Mouse (Mus musculus) intestine, postnatal 0 days (tissue): ENCODE results near the gene Fcrla. TPM values are rescaled to one million over a fixed set of nuclear protein-coding genes. Genes with fewer than 3 reads are reported as not detected.

ENCODE experiments used
- ATAC-seq: fragments of 200-750 bp; cut with Nextera tagmentation; 2 replicates; pipeline ENCODE4 v1.8.0; 2017; ENCODE audit warnings: mild to moderate bottlenecking, moderate TSS enrichment, moderate library complexity
- H3K27ac ChIP-seq: fragments of 300-500 bp; sonication (generic); 2 replicates; pipeline ENCODE4 v1.5.1; 2014; ENCODE audit warnings: mild to moderate bottlenecking, low read depth, low read length, moderate library complexity
- H3K27me3 ChIP-seq: fragments of 300-500 bp; sonication (generic); replicated peaks from 2 replicates; pipeline ENCODE4 v1.6.1; 2014; ENCODE audit warnings: low read length, mixed read lengths; ENCODE audit not compliant: control insufficient read depth, insufficient read depth
- H3K36me3 ChIP-seq: fragments of 300-500 bp; sonication (generic); 2 replicates; pipeline ENCODE4 v1.6.1; 2014; ENCODE audit warnings: mild to moderate bottlenecking, moderate library complexity; ENCODE audit not compliant: control insufficient read depth, insufficient read depth
- H3K4me1 ChIP-seq: fragments of 300-500 bp; sonication (generic); replicated peaks from 2 replicates; pipeline ENCODE4 v1.6.1; 2014; ENCODE audit warnings: antibody characterized with exemption, low read length, mixed read lengths; ENCODE audit not compliant: control insufficient read depth, insufficient read depth
- H3K4me2 ChIP-seq: fragments of 300-500 bp; sonication (generic); replicated peaks from 2 replicates; pipeline ENCODE4 v1.6.1; 2014; ENCODE audit warnings: low read depth, mild to moderate bottlenecking, moderate library complexity
- H3K4me3 ChIP-seq: fragments of 300-500 bp; sonication (generic); 2 replicates; pipeline ENCODE4 v1.5.1; 2014; ENCODE audit warnings: low read depth, low read length
- H3K9ac ChIP-seq: fragments of 300-500 bp; sonication (generic); 2 replicates; pipeline ENCODE4 v1.6.1; 2014; ENCODE audit warnings: mild to moderate bottlenecking, low read depth, low read length
- H3K9me3 ChIP-seq: fragments of 300-500 bp; sonication (generic); 2 replicates; pipeline ENCODE4 v1.6.1; 2016; ENCODE audit warnings: mixed run types; ENCODE audit not compliant: control insufficient read depth
- CTCF ChIP-seq: sonication (generic); IDR thresholded peaks from 2 replicates; pipeline ENCODE4 v1.5.1; 2016; ENCODE audit warnings: low read depth, mild to moderate bottlenecking, control low read depth, antibody characterized with exemption, moderate library complexity
- WGBS: fragments of 180-500 bp; shearing (Covaris S2); extraction: QIAGEN DNeasy Blood & Tissue Kit; methylation state at CpG from one replicate; pipeline ENCODE4 v1.1.7; 2014; 5-methylcytosine and 5-hydroxymethylcytosine counted together
- polyA plus RNA-seq: library from polyadenylated mRNA; unstranded; fragments of >200 nt; fragmentation: Nextera tagmentation; extraction: Ambion mirVana; gene quantifications from 2 replicates; pipeline ENCODE4 v1.2.1, GENCODE M21; 2015

The Fcrla gene
- polyA plus RNA-seq, 1 experiment from 2014 or later, result not detected

DNA sequence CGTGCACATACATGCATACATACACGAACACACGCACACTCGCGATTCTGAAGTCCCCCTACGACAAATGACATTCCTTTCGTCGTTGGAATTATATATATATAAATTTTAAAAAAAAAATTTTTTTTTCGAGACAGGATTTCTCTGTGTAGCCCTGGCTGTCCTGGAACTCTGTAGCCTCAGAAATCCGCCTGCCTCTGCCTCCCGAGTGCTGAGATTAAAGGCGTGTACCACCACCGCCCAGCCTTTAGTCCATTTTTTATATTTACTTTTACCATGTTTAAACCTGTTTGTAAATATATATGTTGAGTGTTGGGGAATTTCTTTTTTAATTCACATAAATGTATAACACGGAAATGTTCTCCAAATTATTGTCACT, 58.5 kb downstream of the Fcrla start:
- Histone ChIP-seq H3K9me3 (no peaks in the 10 kb centered on the region), H3K27me3 (no peaks in the 10 kb centered on the region), H3K36me3 (no peaks in the 10 kb centered on the region), H3K4me2 (peak overlapping the region; percentile 84), H3K4me1 (no peaks in the 10 kb centered on the region), H3K9ac (no peak overlapping the region), H3K27ac (no peak overlapping the region), H3K4me3 (peak overlapping the region; percentile 73)
- no peak for TF ChIP-seq CTCF
- WGBS, result 12% methylated on average over 14 of the region's 14 CpGs
- peak; percentile 14; the same call in 1 of the 2 replicates for ATAC-seq

DNA sequence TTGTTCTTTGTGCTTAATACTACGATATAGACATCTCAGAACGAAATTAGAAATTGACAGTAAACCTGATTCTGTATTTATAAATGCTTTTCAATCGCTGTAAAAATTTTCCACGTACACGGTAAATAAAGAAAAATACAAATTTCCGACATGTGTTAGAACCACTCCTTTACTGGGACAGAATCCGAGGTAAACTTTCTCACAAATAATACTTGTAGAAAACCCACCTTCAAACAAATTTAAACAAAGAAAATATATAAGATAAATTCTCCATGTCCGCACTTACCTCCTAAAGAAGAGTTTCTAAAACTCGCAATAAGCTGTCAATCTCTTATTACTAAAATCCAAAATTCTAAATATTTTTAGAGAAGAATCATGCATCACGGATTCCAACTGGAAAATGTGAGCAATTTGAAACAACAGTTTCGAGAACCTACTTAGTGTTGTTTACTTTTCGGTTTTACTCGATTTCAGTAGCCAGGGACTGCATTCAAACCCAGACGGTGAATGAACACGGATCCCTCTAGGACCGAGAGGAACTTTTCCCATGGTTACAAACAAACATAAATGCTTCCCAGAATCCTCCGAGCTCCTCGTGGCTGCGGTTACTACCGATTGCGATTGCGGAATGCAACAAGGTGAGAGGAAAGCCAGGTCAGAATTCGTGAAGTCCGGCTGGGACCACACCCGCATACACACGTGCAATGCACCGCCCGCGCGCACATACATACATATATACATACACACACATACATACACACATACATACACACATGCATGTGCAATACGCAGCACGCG, 59.1 kb downstream of the Fcrla start:
- no peak overlapping the region for H3K27ac ChIP-seq
- under 1% methylated on average over 33 of the region's 33 CpGs for WGBS

DNA sequence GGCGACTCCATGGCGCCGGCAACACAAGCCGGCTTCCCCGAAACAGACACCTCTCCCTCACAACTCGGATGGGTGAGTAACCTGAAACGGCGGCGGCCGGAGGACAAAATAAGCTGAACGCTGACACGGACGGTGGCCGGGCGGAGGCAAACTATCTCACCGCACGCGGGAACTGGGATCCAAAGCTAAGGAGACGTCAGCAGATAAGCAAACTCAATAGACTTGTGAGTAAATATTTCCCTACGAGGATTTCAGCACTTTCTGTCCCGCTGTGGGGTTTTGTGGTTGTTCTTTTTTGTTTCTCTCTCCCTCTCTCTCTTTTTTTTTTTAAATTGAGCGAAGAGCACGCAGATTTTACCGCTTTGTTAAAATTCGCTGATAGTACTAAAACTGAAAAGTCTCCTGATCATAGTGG, 59.7 kb downstream of the Fcrla start, which contains the start of gene Atf6:
Gene Atf6 (minus strand): TSS at position 81 of the 415 bp plus-strand sequence.
- peak within 1 kb of the TSS; percentile 73 for H3K4me3 ChIP-seq
- no peaks in the 10 kb centered on the region for H3K27me3 ChIP-seq
- ATAC-seq, result peak; percentile 78
- no peak for TF ChIP-seq CTCF
- H3K4me2 ChIP-seq, result peak within 1 kb of the TSS; percentile 84
- H3K36me3 ChIP-seq, result no peaks in the 10 kb centered on the region
- WGBS, result under 1% methylated on average over 25 of the region's 25 CpGs
- no peaks in the 10 kb centered on the region for H3K9me3 ChIP-seq
- H3K9ac ChIP-seq, result peak within 1 kb of the TSS; percentile 68
- H3K4me1 ChIP-seq, result no peaks in the 10 kb centered on the region
- peak within 1 kb of the TSS; percentile 55 for H3K27ac ChIP-seq

More for the DNA sequence above, 59.1 kb downstream of the Fcrla start:
- Histone ChIP-seq H3K4me3 (peak overlapping the region; percentile 73), H3K9me3 (no peaks in the 10 kb centered on the region), H3K27me3 (no peaks in the 10 kb centered on the region), H3K4me2 (peak overlapping the region; percentile 84), H3K9ac (0 out of 2 replicates have a peak overlapping the region, but pooled peaks have one; percentile 68), H3K36me3 (no peaks in the 10 kb centered on the region), H3K4me1 (no peaks in the 10 kb centered on the region)
- ATAC-seq, result peak; percentile 77
- TF ChIP-seq CTCF, result no peak

Other genes starting within 250 kb of the Fcrla start
- gene Atf6, start 59.8 kb downstream of the Fcrla start, polyA plus RNA-seq, result 5.4 and 6.2 TPM in 2 replicates
- 9.5 and 9.7 TPM in 2 replicates for gene Gm26620, start 42.5 kb downstream of the Fcrla start, polyA plus RNA-seq
- 65.1 and 79.2 TPM in 2 replicates for gene Dusp12, start 42.0 kb downstream of the Fcrla start, polyA plus RNA-seq
- 0.12 and 0.20 TPM in 2 replicates for gene Fcrlb, start 14.6 kb downstream of the Fcrla start, polyA plus RNA-seq
- gene Fcgr2b, start 49.0 kb upstream of the Fcrla start, polyA plus RNA-seq, result 1.8 and 3.1 TPM in 2 replicates
- gene Fcgr4, start 91.3 kb upstream of the Fcrla start, polyA plus RNA-seq, result 2.7 and 3.7 TPM in 2 replicates
- gene Fcgr3, start 137.4 kb upstream of the Fcrla start, polyA plus RNA-seq, result 13.9 and 15.8 TPM in 2 replicates
- gene Cfap126, start 186.3 kb upstream of the Fcrla start, polyA plus RNA-seq, result 1.9 and 2.9 TPM in 2 replicates
- gene Sdhc, start 223.0 kb upstream of the Fcrla start, polyA plus RNA-seq, result 439 and 453 TPM in 2 replicates
- 0.80 and 1.1 TPM in 2 replicates for gene Mpz, start 223.1 kb upstream of the Fcrla start, polyA plus RNA-seq